Mouse (Mus musculus) erythroblast, embryonic 14.5 days (primary cell): Measurements from ENCODE around the gene Nacc2.

ENCODE experiments used
- GATA1 ChIP-seq: IDR thresholded peaks from 2 replicates; pipeline ENCODE4 v1.6.1; 2012; ENCODE audit warnings: low read length, inconsistent platforms, mixed read lengths
- TAL1 ChIP-seq: IDR thresholded peaks from 3 replicates; pipeline ENCODE4 v1.6.1; 2012; ENCODE audit warnings: low read length, inconsistent platforms, mixed read lengths

DNA sequence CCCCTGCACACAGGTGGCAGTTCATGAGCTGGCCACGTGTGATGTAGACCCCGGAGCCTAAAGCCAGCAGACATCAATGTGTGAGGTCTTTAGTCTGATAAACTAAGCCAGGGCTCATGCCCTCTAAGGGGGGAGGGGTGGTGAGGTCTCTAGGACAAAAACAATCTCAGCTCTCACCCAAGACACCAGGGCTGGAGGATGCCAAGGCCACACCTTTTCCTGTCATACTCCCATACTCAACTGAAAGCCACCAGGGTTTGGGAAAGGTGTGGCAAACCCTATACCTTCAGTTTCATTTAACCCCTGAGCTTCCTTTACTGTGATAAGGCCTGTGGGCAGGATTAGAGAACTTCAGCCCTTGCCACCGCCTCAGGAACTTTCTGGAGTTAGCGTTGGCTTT, 60.8 kb downstream of the Nacc2 start:
- no peak for TF ChIP-seq TAL1
- TF ChIP-seq GATA1, result no peak
